Mouse (Mus musculus): ENCODE measurements around the gene Hist1h2bp. TPM values are rescaled to one million over a fixed set of nuclear protein-coding genes. Genes with fewer than 3 reads are reported as not detected.
"Not testable (repeated sequence)": the region's sequence is repeated elsewhere in the genome, so short reads cannot be mapped to it uniquely, and the experiment has no call there.

Hist1h2bp gene
- total RNA-seq, 2 experiments from 2014 or later: 5.8 to 12.1 TPM

- not testable (repeated sequence) for DNase-seq (ENCODE audit: low spot score in 2 of 2)
- intact Hi-C loops (cut with DNase I): loop anchor here (10.0 kb wide), 3 partner anchors 215 to 1865 kb away; partner anchors contain the start of genes Hist1h2ac, Hist1h2ah, Hist1h2bc and Hist1h2bk
Measured at GRCm38 (mm10) chr13:21820082-21820890, 33.0 kb downstream of the Hist1h2bp start.

- no peak for DNase-seq (ENCODE audit: low spot score in 2 of 2)
- intact Hi-C loops (cut with DNase I): loop anchor here (10.0 kb wide), 3 partner anchors 206 to 1856 kb away; partner anchors contain the start of genes Hist1h2ac, Hist1h2ah, Hist1h2bc and Hist1h2bk
Measured at GRCm38 (mm10) chr13:21828511-21828910, 41.2 kb downstream of the Hist1h2bp start.

- no peak for DNase-seq (ENCODE audit: low spot score in 2 of 2)
- intact Hi-C loops (cut with DNase I): no loop called here
Measured at GRCm38 (mm10) chr13:21830344-21830743, 43.1 kb downstream of the Hist1h2bp start.

GRCm38 (mm10) chr13:21831418-21832394 is 44.4 kb downstream of the Hist1h2bp start, which contains the start of gene Hist1h4n:
Hist1h4n (minus strand) TSS chr13:21832196.
- intact Hi-C loops (cut with DNase I): not testable (repeated sequence)
- peak; percentile 41 to 59 for DNase-seq (ENCODE audit: low spot score in 2 of 2)

GRCm38 (mm10) chr13:21833461-21833860 is 46.2 kb downstream of the Hist1h2bp start, which contains the start of the genes Hist1h2ap and Hist1h2br:
Hist1h2ap (minus strand) TSS chr13:21833507.
Hist1h2br (plus strand) TSS chr13:21833743.
- intact Hi-C loops (cut with DNase I); DNase-seq (ENCODE audit: low spot score in 2 of 2): not testable (repeated sequence)

Small RNA genes lying within 50 kb of the gene (microRNA-seq; reads per million reads assigned to microRNA genes)
- 0 reads per million in 2 experiments for gene Gm19658
- gene Gm44346: 0 reads per million in 2 experiments
- gene Gm44454: 0 reads per million in 2 experiments
- 0 reads per million in 2 experiments for gene Gm44466

Other genes starting within 250 kb of the Hist1h2bp start
- not detected for gene Olfr1366, start 244.7 kb upstream of the Hist1h2bp start, total RNA-seq (2021)
- not detected for gene Olfr1535, start 227.6 kb upstream of the Hist1h2bp start, total RNA-seq (2021)
- not detected for gene Olfr1364, start 205.7 kb upstream of the Hist1h2bp start, total RNA-seq (2021)
- gene Olfr1362, start 173.4 kb upstream of the Hist1h2bp start, total RNA-seq (2021): not detected
- gene Olfr11, start 144.9 kb upstream of the Hist1h2bp start, total RNA-seq (2021): not detected
- not detected for gene Olfr1361, start 124.1 kb upstream of the Hist1h2bp start, total RNA-seq (2021)
- gene Olfr1360, start 110.1 kb upstream of the Hist1h2bp start, total RNA-seq (2021): not detected
- gene Olfr1359, start 89.3 kb upstream of the Hist1h2bp start, total RNA-seq (2021): not detected
- 10 to 100 TPM; 31.3 to 46.4 TPM for gene Hist1h2bl, start 71.3 kb upstream of the Hist1h2bp start, total RNA-seq (2021)
- gene Hist1h2ai, start 71.0 kb upstream of the Hist1h2bp start, total RNA-seq (2021): 10 to 100 TPM; 19.5 to 32.4 TPM
- gene Hist1h3h, start 69.8 kb upstream of the Hist1h2bp start, total RNA-seq (2021): 10 to 100 TPM; 58.0 to 64.8 TPM
- gene Hist1h2bm, start 65.4 kb upstream of the Hist1h2bp start, total RNA-seq (2021): 1 to 10 TPM; 3.8 to 4.5 TPM
- gene Hist1h4j, start 52.4 kb upstream of the Hist1h2bp start, total RNA-seq (2021): 10 to 100 TPM; 18.4 to 22.2 TPM
- gene Hist1h4k, start 37.0 kb upstream of the Hist1h2bp start, total RNA-seq (2021): 100 to 1,000 TPM; 333 to 391 TPM
- gene Hist1h2ak, start 33.6 kb upstream of the Hist1h2bp start, total RNA-seq (2021): 10 to 100 TPM; 13.8 TPM
- 1 to 10 TPM; 3.9 to 8.2 TPM for gene Hist1h2bn, start 33.3 kb upstream of the Hist1h2bp start, total RNA-seq (2021)
- gene Hist1h1b, start 6.8 kb upstream of the Hist1h2bp start, total RNA-seq (2021): 10 to 100 TPM in 1 of 2 experiments, 1 to 10 TPM in 1; 5.3 to 10.6 TPM
- 10 to 100 TPM; 61.5 to 78.2 TPM for gene Hist1h3i, start 4.1 kb upstream of the Hist1h2bp start, total RNA-seq (2021)
- 1 to 10 TPM in 1 of 2 experiments, not detected in 1; 1.1 TPM for gene Hist1h2an, start 243 bp upstream of the Hist1h2bp start, total RNA-seq (2021)
- 10 to 100 TPM; 44.4 to 48.2 TPM for gene Hist1h2bq, start 22.7 kb downstream of the Hist1h2bp start, total RNA-seq (2021)
- gene Hist1h2ao, start 23.0 kb downstream of the Hist1h2bp start, total RNA-seq (2021): 10 to 100 TPM in 1 of 2 experiments, 1 to 10 TPM in 1; 5.4 to 34.0 TPM
- 100 to 1,000 TPM; 222 to 263 TPM for gene Hist1h4m, start 24.3 kb downstream of the Hist1h2bp start, total RNA-seq (2021)
- 10 to 100 TPM; 23.9 to 43.9 TPM for gene Hist1h4n, start 44.7 kb downstream of the Hist1h2bp start, total RNA-seq (2021)
- 10 to 100 TPM in 1 of 2 experiments, not detected in 1; 23.4 TPM for gene Hist1h2ap, start 46.0 kb downstream of the Hist1h2bp start, total RNA-seq (2021)
- 10 to 100 TPM; 44.1 to 47.5 TPM for gene Hist1h2br, start 46.3 kb downstream of the Hist1h2bp start, total RNA-seq (2021)
- gene Zfp184, start 157.6 kb downstream of the Hist1h2bp start, total RNA-seq (2021): 1 to 10 TPM; 2.6 to 3.3 TPM
- gene Pom121l2, start 193.7 kb downstream of the Hist1h2bp start, total RNA-seq (2021): not detected
- gene Prss16, start 222.3 kb downstream of the Hist1h2bp start, total RNA-seq (2021): under 1 TPM; 0.25 to 0.39 TPM
- gene Hist1h2ah, start 248.1 kb downstream of the Hist1h2bp start, total RNA-seq (2021): 10 to 100 TPM; 28.7 to 29.1 TPM
- 10 to 100 TPM; 10.0 to 11.6 TPM for gene Hist1h2bk, start 248.4 kb downstream of the Hist1h2bp start, total RNA-seq (2021)